Mouse (Mus musculus): ENCODE measurements around the gene D630003M21Rik.

The D630003M21Rik gene

GRCm38 (mm10) chr2:158233106-158233505 lies 4.1 kb upstream of the D630003M21Rik start:
- DNase-seq = no peak

- no peak for DNase-seq
These were observed 3.4 kb upstream of the D630003M21Rik start for GRCm38 (mm10) chr2:158232414-158232813.

- DNase-seq = no peak
These were observed 2.0 kb upstream of the D630003M21Rik start for GRCm38 (mm10) chr2:158231071-158231470.

- no peak for DNase-seq
These were observed 1.6 kb upstream of the D630003M21Rik start for GRCm38 (mm10) chr2:158230617-158231016.

- DNase-seq = no peak
These were observed 476 bp upstream of the D630003M21Rik start for GRCm38 (mm10) chr2:158229503-158229892.

- peak; percentile 51 for DNase-seq
These were observed 3.7 kb downstream of the D630003M21Rik start for GRCm38 (mm10) chr2:158225301-158225700.

DNA sequence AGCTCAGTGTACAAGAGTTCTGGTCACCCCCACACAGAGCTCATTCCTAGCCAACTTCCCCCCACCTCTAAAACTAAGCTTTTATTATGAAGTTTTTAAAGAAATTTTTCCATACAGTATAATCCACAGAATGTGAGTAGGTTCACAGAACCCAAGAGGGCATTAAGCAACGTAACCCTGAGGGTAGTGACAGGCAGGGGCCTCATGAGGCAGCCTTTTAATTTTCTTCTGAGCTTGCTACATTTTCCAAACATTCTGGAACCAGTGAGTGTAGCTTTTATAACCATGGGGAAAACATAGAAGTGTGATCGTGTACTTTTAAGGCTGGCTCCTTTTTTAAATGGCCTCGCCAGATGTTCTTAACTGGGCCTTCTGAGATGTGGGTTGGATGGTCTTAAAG lies 5.5 kb downstream of the D630003M21Rik start:
- no peak for DNase-seq

DNA sequence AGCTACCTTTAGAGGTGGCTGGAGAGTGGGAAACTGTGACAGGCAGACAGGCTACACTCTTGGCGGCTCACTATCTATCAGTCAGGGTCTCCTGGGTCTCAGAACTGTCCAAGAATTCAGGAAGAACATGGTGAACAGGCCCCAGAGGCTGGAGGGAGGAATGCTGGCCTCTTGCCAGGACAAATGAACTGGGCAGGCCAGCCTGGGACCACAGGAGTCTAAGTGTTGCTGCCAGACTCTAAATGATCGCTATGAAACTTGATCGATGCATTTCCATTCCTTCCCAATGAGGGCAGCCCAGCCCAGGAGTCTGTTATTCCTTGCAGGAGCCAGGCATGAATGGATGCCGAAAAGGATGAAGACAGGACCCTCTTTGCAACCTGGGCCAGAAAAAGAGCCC lies 6.4 kb downstream of the D630003M21Rik start:
- no peak for DNase-seq

DNA sequence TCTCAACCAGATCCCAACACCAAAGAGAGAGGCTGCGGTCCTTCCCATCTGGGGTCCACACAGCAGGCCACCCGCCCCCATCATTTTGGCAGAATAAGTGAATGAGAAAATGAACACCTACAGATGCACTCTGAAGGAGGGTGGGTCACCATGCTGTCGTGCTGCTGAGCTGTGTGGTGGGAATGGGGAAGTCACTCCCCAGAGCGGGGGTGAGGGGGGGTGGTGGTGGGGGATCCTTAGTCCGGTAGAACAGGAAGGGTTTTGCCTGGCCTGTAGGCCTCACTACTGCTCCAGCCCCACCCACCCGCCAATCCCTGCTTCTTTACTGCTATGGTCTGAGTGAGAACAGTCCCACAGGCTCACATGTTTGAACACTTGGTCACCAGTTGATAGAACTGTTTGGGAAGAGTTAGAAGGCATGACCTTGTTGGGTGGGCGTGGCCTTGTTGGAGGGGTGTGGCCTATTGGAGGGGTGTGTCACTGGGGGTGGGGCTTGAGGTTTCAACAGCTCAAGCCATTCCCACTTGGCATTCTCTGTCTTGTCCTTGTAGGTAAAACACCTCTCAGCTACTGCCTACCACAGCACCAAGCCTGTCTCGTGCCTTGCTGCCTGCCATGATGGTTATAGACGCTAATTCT lies 7.5 kb downstream of the D630003M21Rik start:
- DNase-seq = no peak

DNA sequence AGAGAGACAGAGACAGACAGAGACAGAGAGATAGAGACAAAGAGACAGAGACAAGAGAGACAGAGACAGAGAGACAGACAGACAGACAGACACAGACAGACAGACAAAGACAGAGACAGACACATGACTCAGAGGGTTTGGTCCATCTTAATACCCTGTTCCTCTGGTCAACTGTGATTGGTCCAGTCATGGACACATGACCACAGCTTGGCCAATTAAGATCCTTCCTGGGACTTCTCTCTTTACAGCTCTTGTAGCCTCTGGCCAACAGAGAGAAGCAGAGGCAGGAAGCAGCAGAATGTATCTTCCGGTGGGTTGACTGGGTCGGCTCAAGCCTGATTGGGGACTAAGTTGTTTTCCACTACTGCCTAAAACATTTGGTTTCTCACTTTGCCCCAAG lies 9.5 kb downstream of the D630003M21Rik start:
- DNase-seq = no peak

DNA sequence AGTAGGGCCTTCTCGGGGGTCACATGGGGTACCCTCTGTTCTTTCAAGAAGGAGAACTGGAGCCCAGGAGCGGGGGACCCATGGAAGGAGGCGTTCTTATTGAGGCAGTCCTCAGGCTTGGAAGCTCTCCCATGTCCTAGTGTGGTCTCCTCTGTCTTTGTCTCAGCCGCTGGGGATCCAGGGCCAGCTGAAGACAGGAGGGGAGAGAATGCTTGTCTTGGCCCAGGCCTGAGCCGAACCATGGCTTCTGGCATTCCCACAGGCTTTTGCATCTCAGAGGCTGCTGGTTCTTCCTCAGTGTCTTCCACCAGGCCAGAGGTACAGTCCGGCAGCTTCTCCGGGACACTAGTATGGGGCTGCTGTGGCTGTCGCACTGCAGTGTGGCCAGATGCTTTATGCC lies 12.5 kb downstream of the D630003M21Rik start:
- no peak for DNase-seq

DNA sequence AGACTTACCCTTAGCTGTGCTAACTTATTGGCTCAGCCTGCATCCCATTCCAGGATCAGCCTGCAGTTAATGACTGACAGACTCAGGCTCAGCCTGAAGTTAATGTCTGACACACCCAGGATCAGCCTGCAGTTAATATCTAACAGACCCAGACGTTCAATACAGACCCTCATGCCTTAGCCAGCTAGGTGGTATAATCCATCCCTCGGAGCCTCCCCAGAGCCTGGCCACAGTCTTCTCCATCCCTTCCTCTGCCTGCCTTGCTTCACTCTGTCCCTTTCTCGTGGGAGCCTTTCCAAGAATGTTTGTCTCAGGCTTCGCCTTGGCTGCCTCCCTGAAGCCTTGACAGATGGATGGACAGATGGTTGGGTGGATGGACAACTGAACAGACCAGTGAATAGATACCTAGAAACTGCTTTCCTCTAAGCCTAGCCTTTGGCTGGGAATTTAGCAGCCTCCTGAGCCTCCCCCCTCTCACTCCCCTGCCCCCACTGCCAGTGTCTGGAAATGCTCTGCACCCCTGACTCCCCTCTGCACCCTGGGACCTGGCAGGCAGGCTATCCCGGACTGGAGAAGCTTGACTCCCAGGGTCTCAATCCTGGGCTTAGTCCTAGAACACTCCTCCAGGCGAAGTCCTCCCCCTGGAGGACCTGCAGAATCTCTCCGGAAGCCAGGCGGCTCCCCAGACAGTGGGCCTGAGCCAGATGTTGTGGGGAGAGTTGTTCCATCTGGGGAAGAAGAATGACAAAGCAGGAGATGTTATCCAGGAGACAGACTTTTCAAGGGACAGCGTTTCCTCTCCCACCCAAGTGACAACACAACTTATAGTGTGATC lies 13.5 kb downstream of the D630003M21Rik start:
- peak; percentile 80 for DNase-seq

DNA sequence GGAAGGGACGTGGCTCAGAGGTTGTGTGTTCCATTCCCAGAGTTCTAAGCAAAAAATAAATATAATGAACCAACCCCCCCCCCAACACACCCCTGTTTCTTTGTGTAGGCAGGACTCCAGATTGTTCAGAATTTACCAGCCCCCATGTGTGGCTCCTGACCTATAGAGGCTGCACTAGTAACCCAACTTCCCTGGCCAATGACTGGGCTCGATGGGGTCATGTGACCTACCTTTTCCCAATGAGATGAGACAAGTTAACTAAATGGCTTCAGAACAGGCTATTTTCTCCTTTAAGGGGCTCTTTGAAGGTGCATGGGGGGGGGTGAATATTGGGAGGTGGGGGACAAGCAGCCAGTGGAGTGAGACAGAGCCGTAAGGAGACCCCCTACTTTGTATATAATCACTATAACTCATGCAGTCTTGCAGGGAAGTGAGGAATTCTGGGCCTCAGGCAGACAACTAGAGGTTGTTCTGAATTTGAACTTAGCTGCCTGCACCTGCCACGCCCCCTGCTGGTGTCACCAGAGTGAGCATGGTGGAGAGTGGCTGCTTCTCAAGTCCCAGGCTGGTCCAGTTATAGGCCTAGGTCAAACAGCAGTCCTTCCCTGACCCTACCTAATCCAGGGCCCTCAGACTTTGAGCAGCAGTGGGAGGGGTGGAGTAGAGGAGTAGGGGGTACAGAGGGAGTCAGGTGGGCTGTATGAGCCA lies 17.1 kb downstream of the D630003M21Rik start:
- no peak for DNase-seq

DNA sequence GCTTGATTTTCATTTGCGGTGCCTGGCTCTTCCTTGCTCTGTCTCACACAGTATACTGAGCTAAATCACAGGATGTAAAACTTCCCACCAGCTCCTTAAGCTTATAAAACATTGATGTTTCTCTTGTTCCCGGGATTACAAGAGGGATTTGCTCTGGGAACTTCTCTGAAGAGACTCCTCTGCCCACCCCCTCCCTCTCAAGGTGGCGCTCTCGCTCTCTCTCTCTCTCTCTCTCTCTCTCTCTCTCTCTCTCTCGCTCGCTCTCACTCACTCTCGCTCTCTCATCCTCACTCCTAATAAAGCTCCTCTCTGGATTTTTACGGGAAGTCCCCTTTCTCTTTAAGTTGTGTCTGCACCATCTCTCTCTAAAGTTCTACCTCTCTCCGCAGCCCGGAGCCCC lies 18.1 kb downstream of the D630003M21Rik start:
- DNase-seq = no peak

GRCm38 (mm10) chr2:158210503-158210902 lies 18.5 kb downstream of the D630003M21Rik start:
- DNase-seq = no peak

DNA sequence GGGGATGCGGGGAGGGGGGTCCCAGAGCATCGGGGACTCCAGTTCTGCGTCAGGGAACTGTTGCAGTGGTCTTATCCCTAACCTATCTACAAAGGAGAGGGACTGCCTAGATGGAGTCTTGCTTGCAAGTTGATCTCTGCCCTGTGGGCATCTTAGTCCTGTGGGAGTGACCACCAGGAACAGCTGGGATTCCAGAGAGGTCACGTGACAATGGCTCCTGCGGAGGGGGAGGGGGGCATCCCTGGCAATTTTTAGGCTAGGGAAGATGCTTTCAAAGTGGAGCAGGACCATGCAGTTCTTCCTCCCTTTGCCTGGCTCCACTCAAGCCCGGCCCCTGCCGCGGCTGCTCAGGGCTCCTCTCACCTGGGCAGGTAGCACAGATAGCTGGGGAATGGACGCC lies 19.2 kb downstream of the D630003M21Rik start:
- no peak for DNase-seq

- DNase-seq = peak; percentile 61
These were observed 21.2 kb downstream of the D630003M21Rik start for GRCm38 (mm10) chr2:158207848-158208247.

- DNase-seq = peak; percentile 54
These were observed 24.9 kb downstream of the D630003M21Rik start for GRCm38 (mm10) chr2:158204114-158204513.

- DNase-seq = no peak
These were observed 25.3 kb downstream of the D630003M21Rik start for GRCm38 (mm10) chr2:158203686-158204085.

GRCm38 (mm10) chr2:158199281-158199680 lies 29.7 kb downstream of the D630003M21Rik start:
- DNase-seq = peak; percentile 35

DNA sequence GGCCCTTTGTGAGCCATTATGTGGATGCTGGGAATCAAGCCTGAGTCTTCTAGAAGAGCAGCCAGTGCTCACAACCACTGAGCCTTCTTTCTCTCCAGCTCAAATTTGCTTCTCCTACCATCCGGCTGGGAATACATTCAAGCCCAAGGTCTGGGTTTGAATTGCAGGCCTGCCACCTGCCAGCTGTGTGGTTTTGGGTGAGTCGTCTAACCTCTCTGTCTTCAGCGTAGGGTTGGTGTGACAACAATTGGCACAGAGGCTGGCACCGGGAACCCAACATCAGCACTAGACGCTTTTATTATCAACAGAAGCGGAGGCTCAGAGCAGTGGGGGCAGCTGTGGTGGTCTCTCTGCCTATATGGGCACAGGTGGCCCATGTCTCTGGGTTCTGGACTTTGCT lies 30.2 kb downstream of the D630003M21Rik start:
- DNase-seq = no peak

GRCm38 (mm10) chr2:158197971-158198370 lies 31.1 kb downstream of the D630003M21Rik start:
- no peak for DNase-seq

GRCm38 (mm10) chr2:158194945-158195640 lies 33.9 kb downstream of the D630003M21Rik start:
- DNase-seq = no peak
